Mouse (Mus musculus) left cerebral cortex, postnatal 36 days (tissue): Measurements from ENCODE around the gene P4ha1. TPM values are rescaled to one million over a fixed set of nuclear protein-coding genes. Genes with fewer than 3 reads are reported as not detected.
A peak's percentile ranks its signal among the peaks of the same experiment; 100 is the strongest.
"Not testable (repeated sequence)": the region's sequence is repeated elsewhere in the genome, so short reads cannot be mapped to it uniquely, and the experiment has no call there.

Experiments
- DNase-seq, 2 experiments: peaks; one replicate each; pipeline ENCODE4 v3.0.0; 2021 to 2022; ENCODE audit warnings: low spot score in 2 of 2, mixed read lengths in 1 of 2
- intact Hi-C: fragments of 180-260 bp; cut with DNase I; formaldehyde crosslinking; loops from one replicate; pipeline ENCODE4 v1.15.1; 2025
- total RNA-seq, 2 experiments: library from RNA; stranded (reverse); gene quantifications; 2 replicates each; pipeline ENCODE4 v1.2.3; 2021

P4ha1 gene
- 10 to 100 TPM; 31.7 to 45.5 TPM for total RNA-seq

GRCm38 (mm10) chr10:59323100-59323487 lies at the start of gene P4ha1:
Gene P4ha1, plus strand, starts transcription at chr10:59323296.
- intact Hi-C loops: no loop called here
- peak; percentile 100 for DNase-seq

- intact Hi-C loops: no loop called here
- no peak for DNase-seq
These were observed 47.4 kb upstream of the P4ha1 start for GRCm38 (mm10) chr10:59275745-59276144.

- DNase-seq: no peak
- intact Hi-C loops: no loop called here
These were observed 46.0 kb upstream of the P4ha1 start for GRCm38 (mm10) chr10:59277116-59277515.

- intact Hi-C loops: no loop called here
- no peak for DNase-seq
These were observed 45.2 kb upstream of the P4ha1 start for GRCm38 (mm10) chr10:59277729-59278475.

GRCm38 (mm10) chr10:59283164-59283563 lies 39.9 kb upstream of the P4ha1 start:
- DNase-seq: no peak
- intact Hi-C loops: no loop called here

GRCm38 (mm10) chr10:59283749-59284148 lies 39.3 kb upstream of the P4ha1 start:
- DNase-seq: no peak
- intact Hi-C loops: no loop called here

- intact Hi-C loops: no loop called here
- DNase-seq: no peak
These were observed 37.6 kb upstream of the P4ha1 start for GRCm38 (mm10) chr10:59285530-59285929.

GRCm38 (mm10) chr10:59287251-59287650 lies 35.8 kb upstream of the P4ha1 start:
- intact Hi-C loops: no loop called here
- no peak for DNase-seq

- intact Hi-C loops: no loop called here
These were observed 35.4 kb upstream of the P4ha1 start for GRCm38 (mm10) chr10:59287662-59288061.

GRCm38 (mm10) chr10:59289062-59289461 lies 34.0 kb upstream of the P4ha1 start:
- no peak for DNase-seq
- intact Hi-C loops: no loop called here

More at GRCm38 (mm10) chr10:59287662-59288061, 35.4 kb upstream of the P4ha1 start:
- no peak for DNase-seq

GRCm38 (mm10) chr10:59291536-59291935 lies 31.6 kb upstream of the P4ha1 start:
- intact Hi-C loops: loop anchor here (5.0 kb wide), 1 partner anchor 479 kb away; the partner anchor contains the start of gene Sh3rf3
- no peak for DNase-seq

- intact Hi-C loops: loop anchor here (2.0 to 5.0 kb wide), 3 partner anchors 71 to 480 kb away; partner anchors contain the start of genes Sept10, Sh3rf3 and Sowahc
- DNase-seq: no peak
These were observed 31.0 kb upstream of the P4ha1 start for GRCm38 (mm10) chr10:59292079-59292478.

- intact Hi-C loops: loop anchor here (2.0 to 5.0 kb wide), 3 partner anchors 72 to 480 kb away; partner anchors contain the start of genes Sept10, Sh3rf3 and Sowahc
- peak; percentile 75 to 84 for DNase-seq
These were observed 30.5 kb upstream of the P4ha1 start for GRCm38 (mm10) chr10:59292558-59292957.

- intact Hi-C loops: loop anchor here (5.0 kb wide), 3 partner anchors 62 to 572 kb away; no protein-coding TSS in a partner anchor
These were observed 27.8 kb upstream of the P4ha1 start for GRCm38 (mm10) chr10:59295241-59295811.

GRCm38 (mm10) chr10:59296261-59296660 lies 26.8 kb upstream of the P4ha1 start:
- DNase-seq: peak; percentile 70 to 77
- intact Hi-C loops: loop anchor here (5.0 kb wide), 3 partner anchors 61 to 571 kb away; no protein-coding TSS in a partner anchor

More at GRCm38 (mm10) chr10:59295241-59295811, 27.8 kb upstream of the P4ha1 start:
- peak; percentile 40 to 56 for DNase-seq

GRCm38 (mm10) chr10:59302671-59303070 lies 20.4 kb upstream of the P4ha1 start:
- intact Hi-C loops, DNase-seq: not testable (repeated sequence)

- intact Hi-C loops: loop anchor here (5.0 kb wide), 1 partner anchor 43 kb away; no protein-coding TSS in a partner anchor
- no peak for DNase-seq
These were observed 13.9 kb upstream of the P4ha1 start for GRCm38 (mm10) chr10:59308993-59309715.

- intact Hi-C loops: no loop called here
- no peak for DNase-seq
These were observed 13.0 kb upstream of the P4ha1 start for GRCm38 (mm10) chr10:59310124-59310523.

- intact Hi-C loops: no loop called here
- no peak for DNase-seq
These were observed 12.2 kb upstream of the P4ha1 start for GRCm38 (mm10) chr10:59310691-59311457.
